Mouse (Mus musculus) limb, embryonic 14.5 days (tissue): Measurements from ENCODE around the gene Svep1. TPM values are rescaled to one million over a fixed set of nuclear protein-coding genes. Genes with fewer than 3 reads are reported as not detected.

Source experiments
- ATAC-seq: fragments of 200-750 bp; cut with Nextera tagmentation; 2 replicates; pipeline ENCODE4 v1.8.0; 2017; ENCODE audit warnings: low read depth, moderate number of reproducible peaks, moderate TSS enrichment; ENCODE audit not compliant: low FRiP score
- DNase-seq: peaks from one replicate; pipeline ENCODE4 v3.0.0-alpha.2; 2015; ENCODE audit warnings: low spot score
- H3K27ac ChIP-seq: fragments of 300-500 bp; sonication (generic); replicated peaks from 2 replicates; pipeline ENCODE4 v1.5.1; 2014; ENCODE audit warnings: low read depth, mild to moderate bottlenecking, low read length, moderate library complexity, mixed read lengths
- H3K27me3 ChIP-seq: fragments of 300-500 bp; sonication (generic); 2 replicates; pipeline ENCODE4 v1.6.1; 2014; ENCODE audit warnings: low read length, mixed read lengths; ENCODE audit not compliant: control insufficient read depth, insufficient read depth
- H3K36me3 ChIP-seq: fragments of 300-500 bp; sonication (generic); 2 replicates; pipeline ENCODE4 v1.6.1; 2014; ENCODE audit warnings: mild to moderate bottlenecking, low read length, moderate library complexity, mixed read lengths; ENCODE audit not compliant: control insufficient read depth, insufficient read depth
- H3K4me1 ChIP-seq: fragments of 300-500 bp; sonication (generic); 2 replicates; pipeline ENCODE4 v1.6.1; 2014; ENCODE audit warnings: antibody characterized with exemption, low read length, mixed read lengths; ENCODE audit not compliant: control insufficient read depth, insufficient read depth
- H3K4me2 ChIP-seq: fragments of 300-500 bp; sonication (generic); replicated peaks from 2 replicates; pipeline ENCODE4 v1.6.1; 2014; ENCODE audit warnings: low read depth, mild to moderate bottlenecking, low read length, moderate library complexity; ENCODE audit not compliant: severe bottlenecking
- H3K4me3 ChIP-seq: fragments of 300-500 bp; sonication (generic); replicated peaks from 2 replicates; pipeline ENCODE4 v1.5.1; 2014; ENCODE audit warnings: low read length
- H3K9ac ChIP-seq: fragments of 300-500 bp; sonication (generic); 2 replicates; pipeline ENCODE4 v1.6.1; 2014; ENCODE audit warnings: mild to moderate bottlenecking, low read depth, low read length, moderate library complexity; ENCODE audit not compliant: severe bottlenecking
- H3K9me3 ChIP-seq: fragments of 300-500 bp; sonication (generic); 2 replicates; pipeline ENCODE4 v1.6.1; 2016; ENCODE audit warnings: low read length; ENCODE audit not compliant: control insufficient read depth
- POLR2A ChIP-seq: fragments of 200-500 bp; IDR thresholded peaks from 2 replicates; pipeline ENCODE4 v1.8.0; 2012; ENCODE audit warnings: inconsistent platforms, mild to moderate bottlenecking, moderate library complexity, borderline replicate concordance; ENCODE audit not compliant: insufficient read depth, insufficient read length; ENCODE audit errors: extremely low read depth
- WGBS: fragments of 180-500 bp; shearing (Covaris S2); extraction: QIAGEN DNeasy Blood & Tissue Kit; methylation state at CpG from one replicate; pipeline ENCODE4 v1.1.7; 2014; 5-methylcytosine and 5-hydroxymethylcytosine counted together
- polyA plus RNA-seq, 2 experiments: library from polyadenylated mRNA; depleted of rRNA in 1 of 2; stranded (reverse) in 1 of 2; unstranded in 1 of 2; fragments of >200 nt; fragmentation: Nextera tagmentation in 1 of 2; extraction: Ambion mirVana in 1 of 2; gene quantifications; 2 replicates each; pipeline versions ENCODE4 v1.2.1 to v1.2.3; 2012 to 2014

Svep1 gene
- polyA plus RNA-seq, 2 experiments = 7.7 to 11.0 TPM

GRCm38 (mm10) chr4:58185401-58185800 lies 21.3 kb downstream of the Svep1 start:
- Histone ChIP-seq H3K4me1 (no peaks in the 10 kb centered on the region), H3K27me3 (no peaks in the 10 kb centered on the region), H3K9me3 (no peaks in the 10 kb centered on the region), H3K4me2 (no peak overlapping the region), H3K4me3 (no peak overlapping the region), H3K9ac (no peak overlapping the region), H3K36me3 (no peaks in the 10 kb centered on the region), H3K27ac (no peak overlapping the region)
- 71% methylated on average over 3 of the region's 3 CpGs for WGBS
- no peak for TF ChIP-seq POLR2A
- DNase-seq = no peak
- ATAC-seq = no peak

DNA sequence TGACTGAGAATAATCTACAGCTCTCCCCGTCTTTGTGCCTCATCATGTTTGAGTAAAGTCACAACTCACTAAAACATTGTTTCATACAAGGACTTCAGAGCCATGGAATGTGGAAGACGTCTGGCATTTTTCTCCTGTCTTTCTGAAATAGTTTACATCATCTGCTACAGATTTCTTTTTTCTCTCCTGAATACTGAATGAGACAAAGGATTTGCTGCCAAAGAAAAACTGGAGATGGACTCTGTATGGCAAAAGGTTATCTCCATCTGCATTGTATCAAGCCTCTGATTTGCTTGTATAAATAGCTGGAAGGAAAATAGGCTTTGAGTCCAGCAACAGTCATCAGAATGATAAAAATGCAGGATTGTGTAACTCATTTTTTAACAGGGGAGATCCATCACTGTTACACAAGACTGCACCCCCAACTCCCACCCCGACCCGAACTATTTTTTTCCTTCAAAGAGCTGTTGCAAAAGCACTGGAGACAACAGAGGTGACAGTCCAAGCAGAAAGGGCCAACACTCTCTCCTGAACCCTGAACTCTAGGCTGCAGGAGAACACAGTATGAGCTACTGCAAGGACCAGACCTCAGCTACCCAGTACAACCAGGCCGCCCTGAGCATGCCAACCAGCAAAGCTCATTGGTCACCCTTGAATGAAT lies 21.8 kb downstream of the Svep1 start:
- no peak for TF ChIP-seq POLR2A
- Histone ChIP-seq H3K9me3 (no peaks in the 10 kb centered on the region), H3K36me3 (no peaks in the 10 kb centered on the region), H3K27me3 (no peaks in the 10 kb centered on the region), H3K4me1 (no peaks in the 10 kb centered on the region), H3K4me3 (no peak overlapping the region), H3K27ac (no peak overlapping the region), H3K9ac (no peak overlapping the region), H3K4me2 (no peak overlapping the region)
- DNase-seq (no peak), ATAC-seq (no peak)
- WGBS = 67% methylated on average over 5 of the region's 5 CpGs

- Histone ChIP-seq H3K9ac (no peak overlapping the region), H3K27me3 (no peaks in the 10 kb centered on the region), H3K9me3 (no peaks in the 10 kb centered on the region), H3K27ac (no peak overlapping the region), H3K4me3 (no peak overlapping the region), H3K36me3 (no peaks in the 10 kb centered on the region), H3K4me1 (no peaks in the 10 kb centered on the region), H3K4me2 (no peak overlapping the region)
- ATAC-seq (no peak), DNase-seq (no peak)
- WGBS = 82% methylated on average over 4 of the region's 4 CpGs
- no peak for TF ChIP-seq POLR2A
Measured at GRCm38 (mm10) chr4:58183897-58184296, 22.8 kb downstream of the Svep1 start.

- no peak overlapping the region for H3K9ac ChIP-seq
- H3K4me3 ChIP-seq = no peak overlapping the region
- H3K9me3 ChIP-seq = no peaks in the 10 kb centered on the region
- 62% methylated on average over 6 of the region's 6 CpGs for WGBS
- H3K27ac ChIP-seq = no peak overlapping the region; the same call in 1 of the 2 replicates
- no peaks in the 10 kb centered on the region for H3K36me3 ChIP-seq
- H3K4me2 ChIP-seq = no peak overlapping the region
- no peaks in the 10 kb centered on the region for H3K4me1 ChIP-seq
- H3K27me3 ChIP-seq = no peaks in the 10 kb centered on the region
- DNase-seq (no peak), ATAC-seq (no peak)
- TF ChIP-seq POLR2A = no peak
Measured at GRCm38 (mm10) chr4:58178489-58178888, 28.2 kb downstream of the Svep1 start.

- ATAC-seq = no peak
- Histone ChIP-seq H3K4me2 (no peak overlapping the region), H3K9ac (no peak overlapping the region), H3K27ac (no peak overlapping the region), H3K4me1 (no peaks in the 10 kb centered on the region), H3K36me3 (no peaks in the 10 kb centered on the region), H3K4me3 (no peak overlapping the region), H3K9me3 (no peaks in the 10 kb centered on the region), H3K27me3 (no peaks in the 10 kb centered on the region)
- DNase-seq = no peak
- WGBS = 78% methylated on average over 15 of the region's 15 CpGs
- TF ChIP-seq POLR2A = no peak
Measured at GRCm38 (mm10) chr4:58177256-58177655, 29.4 kb downstream of the Svep1 start.
